Mouse (Mus musculus): ENCODE measurements around the gene Nrp1. TPM values are rescaled to one million over a fixed set of nuclear protein-coding genes. Genes with fewer than 3 reads are reported as not detected.

The Nrp1 gene
- polyA plus RNA-seq, 1 experiment from 2014 or later, result 82.2 TPM

- 88% methylated on average over 5 of the region's 5 CpGs for WGBS
- H3K4me2 ChIP-seq (replicated peaks), result no peak overlapping the region
Measured at GRCm38 (mm10) chr8:128400286-128400685, 41.9 kb downstream of the Nrp1 start.

GRCm38 (mm10) chr8:128404876-128405275, 46.5 kb downstream of the Nrp1 start:
- H3K4me1 ChIP-seq (replicated peaks; ENCODE audit: control insufficient read depth, insufficient read depth, low read length), result no peaks in the 10 kb centered on the region
- H3K36me3 ChIP-seq (replicated peaks; ENCODE audit: control insufficient read depth, insufficient read depth), result no peaks in the 10 kb centered on the region
- DNase-seq (ENCODE audit: low spot score), result no peak
- H3K9ac ChIP-seq, result no peak overlapping the region
- no peak overlapping the region for H3K27ac ChIP-seq
- no peak overlapping the region for H3K4me3 ChIP-seq (replicated peaks; ENCODE audit: low read length)
- no peak for ATAC-seq (ENCODE audit: low FRiP score)
- WGBS, result 67% methylated on average over 2 of the region's 2 CpGs
- no peaks in the 10 kb centered on the region for H3K27me3 ChIP-seq (ENCODE audit: control insufficient read depth, insufficient read depth, low read length)
- no peak overlapping the region for H3K4me2 ChIP-seq (replicated peaks)
- no peaks in the 10 kb centered on the region for H3K9me3 ChIP-seq (ENCODE audit: control insufficient read depth, low read length)

More at GRCm38 (mm10) chr8:128400286-128400685, 41.9 kb downstream of the Nrp1 start:
- DNase-seq (ENCODE audit: low spot score) (no peak), ATAC-seq (ENCODE audit: low FRiP score) (no peak)
- H3K9me3 ChIP-seq (ENCODE audit: control insufficient read depth, low read length), result no peaks in the 10 kb centered on the region
- no peaks in the 10 kb centered on the region for H3K36me3 ChIP-seq (replicated peaks; ENCODE audit: control insufficient read depth, insufficient read depth)
- H3K4me3 ChIP-seq (replicated peaks; ENCODE audit: low read length), result no peak overlapping the region
- H3K27ac ChIP-seq, result no peak overlapping the region
- no peaks in the 10 kb centered on the region for H3K27me3 ChIP-seq (ENCODE audit: control insufficient read depth, insufficient read depth, low read length)
- no peak overlapping the region for H3K9ac ChIP-seq
- 0 out of 2 replicates have a peak, but pooled peaks cover 7% of the 10 kb centered on the region for H3K4me1 ChIP-seq (replicated peaks; ENCODE audit: control insufficient read depth, insufficient read depth, low read length)

- no peak overlapping the region for H3K27ac ChIP-seq
- ATAC-seq (ENCODE audit: low FRiP score) (no peak), DNase-seq (ENCODE audit: low spot score) (no peak)
- H3K27me3 ChIP-seq (ENCODE audit: control insufficient read depth, insufficient read depth, low read length), result no peaks in the 10 kb centered on the region
- no peaks in the 10 kb centered on the region for H3K36me3 ChIP-seq (replicated peaks; ENCODE audit: control insufficient read depth, insufficient read depth)
- 71% methylated on average over 4 of the region's 4 CpGs for WGBS
- no peak overlapping the region for H3K4me2 ChIP-seq (replicated peaks)
- H3K4me1 ChIP-seq (replicated peaks; ENCODE audit: control insufficient read depth, insufficient read depth, low read length), result peaks cover 30% of the 10 kb centered on the region
- no peak overlapping the region for H3K4me3 ChIP-seq (replicated peaks; ENCODE audit: low read length)
- H3K9ac ChIP-seq, result no peak overlapping the region
- no peaks in the 10 kb centered on the region for H3K9me3 ChIP-seq (ENCODE audit: control insufficient read depth, low read length)
Measured at GRCm38 (mm10) chr8:128413381-128413780, 55.0 kb downstream of the Nrp1 start.

- H3K4me1 ChIP-seq (replicated peaks; ENCODE audit: control insufficient read depth, insufficient read depth, low read length), result peaks cover 31% of the 10 kb centered on the region
- ATAC-seq (ENCODE audit: low FRiP score), result peak; percentile 72; the same call in 1 of the 2 replicates
- H3K9ac ChIP-seq, result no peak overlapping the region
- no peaks in the 10 kb centered on the region for H3K27me3 ChIP-seq (ENCODE audit: control insufficient read depth, insufficient read depth, low read length)
- peaks cover 11% of the 10 kb centered on the region for H3K36me3 ChIP-seq (replicated peaks; ENCODE audit: control insufficient read depth, insufficient read depth)
- 50% methylated on average over 4 of the region's 4 CpGs for WGBS
- no peak for DNase-seq (ENCODE audit: low spot score)
- no peaks in the 10 kb centered on the region for H3K9me3 ChIP-seq (ENCODE audit: control insufficient read depth, low read length)
- H3K27ac ChIP-seq, result peak overlapping the region; percentile 61; the same call in 1 of the 2 replicates
- no peak overlapping the region for H3K4me2 ChIP-seq (replicated peaks)
- no peak overlapping the region for H3K4me3 ChIP-seq (replicated peaks; ENCODE audit: low read length)
Measured at GRCm38 (mm10) chr8:128415730-128416684, 57.6 kb downstream of the Nrp1 start.

GRCm38 (mm10) chr8:128416896-128417295, 58.5 kb downstream of the Nrp1 start:
- ATAC-seq (ENCODE audit: low FRiP score) (no peak), DNase-seq (ENCODE audit: low spot score) (no peak)
- H3K4me1 ChIP-seq (replicated peaks; ENCODE audit: control insufficient read depth, insufficient read depth, low read length), result peaks cover 31% of the 10 kb centered on the region
- peaks cover 11% of the 10 kb centered on the region for H3K36me3 ChIP-seq (replicated peaks; ENCODE audit: control insufficient read depth, insufficient read depth)
- no peak overlapping the region for H3K4me3 ChIP-seq (replicated peaks; ENCODE audit: low read length)
- 54% methylated on average over 2 of the region's 2 CpGs for WGBS
- H3K9me3 ChIP-seq (ENCODE audit: control insufficient read depth, low read length), result no peaks in the 10 kb centered on the region
- no peaks in the 10 kb centered on the region for H3K27me3 ChIP-seq (ENCODE audit: control insufficient read depth, insufficient read depth, low read length)
- no peak overlapping the region for H3K9ac ChIP-seq
- H3K4me2 ChIP-seq (replicated peaks), result no peak overlapping the region
- H3K27ac ChIP-seq, result peak overlapping the region; percentile 61

- DNase-seq (ENCODE audit: low spot score), result no peak
- Histone ChIP-seq H3K27ac (peak overlapping the region; percentile 41), H3K9ac (no peak overlapping the region), H3K4me1 (replicated peaks; ENCODE audit: control insufficient read depth, insufficient read depth, low read length) (peaks cover 31% of the 10 kb centered on the region), H3K27me3 (ENCODE audit: control insufficient read depth, insufficient read depth, low read length) (no peaks in the 10 kb centered on the region), H3K9me3 (ENCODE audit: control insufficient read depth, low read length) (no peaks in the 10 kb centered on the region), H3K36me3 (replicated peaks; ENCODE audit: control insufficient read depth, insufficient read depth) (peaks cover 13% of the 10 kb centered on the region), H3K4me3 (replicated peaks; ENCODE audit: low read length) (no peak overlapping the region), H3K4me2 (replicated peaks) (no peak overlapping the region)
- 40% methylated on average over 10 of the region's 10 CpGs for WGBS
- ATAC-seq (ENCODE audit: low FRiP score), result no peak
Measured at GRCm38 (mm10) chr8:128417956-128418796, 59.8 kb downstream of the Nrp1 start.

GRCm38 (mm10) chr8:128419984-128420383, 61.6 kb downstream of the Nrp1 start:
- Histone ChIP-seq H3K9me3 (ENCODE audit: control insufficient read depth, low read length) (no peaks in the 10 kb centered on the region), H3K9ac (no peak overlapping the region), H3K36me3 (replicated peaks; ENCODE audit: control insufficient read depth, insufficient read depth) (peaks cover 13% of the 10 kb centered on the region), H3K27ac (no peak overlapping the region), H3K27me3 (ENCODE audit: control insufficient read depth, insufficient read depth, low read length) (no peaks in the 10 kb centered on the region), H3K4me2 (replicated peaks) (no peak overlapping the region), H3K4me1 (replicated peaks; ENCODE audit: control insufficient read depth, insufficient read depth, low read length) (peaks cover 31% of the 10 kb centered on the region), H3K4me3 (replicated peaks; ENCODE audit: low read length) (no peak overlapping the region)
- ATAC-seq (ENCODE audit: low FRiP score) (no peak), DNase-seq (ENCODE audit: low spot score) (no peak)

- WGBS, result 93% methylated on average over 1 of the region's 1 CpGs
- Histone ChIP-seq H3K27me3 (ENCODE audit: control insufficient read depth, insufficient read depth, low read length) (no peaks in the 10 kb centered on the region), H3K4me2 (replicated peaks) (no peak overlapping the region), H3K9me3 (ENCODE audit: control insufficient read depth, low read length) (no peaks in the 10 kb centered on the region), H3K36me3 (replicated peaks; ENCODE audit: control insufficient read depth, insufficient read depth) (peaks cover 13% of the 10 kb centered on the region), H3K4me3 (replicated peaks; ENCODE audit: low read length) (no peak overlapping the region), H3K4me1 (replicated peaks; ENCODE audit: control insufficient read depth, insufficient read depth, low read length) (peaks cover 31% of the 10 kb centered on the region), H3K27ac (no peak overlapping the region), H3K9ac (no peak overlapping the region)
- ATAC-seq (ENCODE audit: low FRiP score), result no peak
- DNase-seq (ENCODE audit: low spot score), result no peak
Measured at GRCm38 (mm10) chr8:128420402-128420801, 62.0 kb downstream of the Nrp1 start.

GRCm38 (mm10) chr8:128423813-128424212, 65.4 kb downstream of the Nrp1 start:
- no peaks in the 10 kb centered on the region for H3K4me1 ChIP-seq (replicated peaks; ENCODE audit: control insufficient read depth, insufficient read depth, low read length)
- H3K9me3 ChIP-seq (ENCODE audit: control insufficient read depth, low read length), result no peaks in the 10 kb centered on the region
- no peak overlapping the region for H3K9ac ChIP-seq
- no peak overlapping the region for H3K4me2 ChIP-seq (replicated peaks)
- no peaks in the 10 kb centered on the region for H3K27me3 ChIP-seq (ENCODE audit: control insufficient read depth, insufficient read depth, low read length)
- no peak for ATAC-seq (ENCODE audit: low FRiP score)
- peaks cover 32% of the 10 kb centered on the region for H3K36me3 ChIP-seq (replicated peaks; ENCODE audit: control insufficient read depth, insufficient read depth)
- no peak for DNase-seq (ENCODE audit: low spot score)
- H3K27ac ChIP-seq, result no peak overlapping the region
- no peak overlapping the region for H3K4me3 ChIP-seq (replicated peaks; ENCODE audit: low read length)

Data from hindbrain, embryonic 14.5 days (tissue).